Mouse (Mus musculus) stomach, postnatal 0 days (tissue): ENCODE measurements around the gene Fbxw10. TPM values are rescaled to one million over a fixed set of nuclear protein-coding genes. Genes with fewer than 3 reads are reported as not detected.

Experiments
- ATAC-seq: fragments of 200-750 bp; cut with Nextera tagmentation; 2 replicates; pipeline ENCODE4 v1.8.0; 2017; ENCODE audit not compliant: low FRiP score, low TSS enrichment
- DNase-seq: peaks from one replicate; pipeline ENCODE4 v3.0.0-alpha.2; 2016; ENCODE audit warnings: low spot score
- H3K27ac ChIP-seq: fragments of 300-500 bp; sonication (generic); replicated peaks from 2 replicates; pipeline ENCODE4 v1.5.1; 2014; ENCODE audit warnings: mild to moderate bottlenecking, control low read depth
- H3K27me3 ChIP-seq: fragments of 300-500 bp; sonication (generic); 2 replicates; pipeline ENCODE4 v1.6.1; 2014; ENCODE audit warnings: low read length; ENCODE audit not compliant: control insufficient read depth, insufficient read depth
- H3K36me3 ChIP-seq: fragments of 300-500 bp; sonication (generic); 2 replicates; pipeline ENCODE4 v1.6.1; 2014; ENCODE audit warnings: low read length, mixed read lengths; ENCODE audit not compliant: control insufficient read depth, insufficient read depth
- H3K4me1 ChIP-seq: fragments of 300-500 bp; sonication (generic); replicated peaks from 2 replicates; pipeline ENCODE4 v1.6.1; 2014; ENCODE audit warnings: antibody characterized with exemption; ENCODE audit not compliant: control insufficient read depth, insufficient read depth
- H3K4me2 ChIP-seq: fragments of 300-500 bp; sonication (generic); replicated peaks from 2 replicates; pipeline ENCODE4 v1.6.1; 2014; ENCODE audit warnings: low read depth, mild to moderate bottlenecking, control low read depth, moderate library complexity
- H3K4me3 ChIP-seq: fragments of 300-500 bp; sonication (generic); 2 replicates; pipeline ENCODE4 v1.5.1; 2014; ENCODE audit warnings: low read depth, low read length, control low read depth
- H3K9ac ChIP-seq: fragments of 300-500 bp; sonication (generic); 2 replicates; pipeline ENCODE4 v1.6.1; 2014; ENCODE audit warnings: mild to moderate bottlenecking, low read length, control low read depth, mixed read lengths
- H3K9me3 ChIP-seq: fragments of 300-500 bp; sonication (generic); 2 replicates; pipeline ENCODE4 v1.6.1; 2016; ENCODE audit warnings: low read length; ENCODE audit not compliant: control insufficient read depth
- CTCF ChIP-seq: IDR thresholded peaks from 2 replicates; pipeline ENCODE4 v1.5.1; 2016; ENCODE audit warnings: antibody characterized with exemption, low read depth, mild to moderate bottlenecking, moderate library complexity
- EP300 ChIP-seq: optimal IDR thresholded peaks from 2 replicates; pipeline ENCODE3; 2016; ENCODE audit warnings: antibody characterized with exemption
- WGBS: fragments of 180-500 bp; shearing (Covaris S2); extraction: QIAGEN DNeasy Blood & Tissue Kit; methylation state at CpG from one replicate; pipeline ENCODE4 v1.1.7; 2014; 5-methylcytosine and 5-hydroxymethylcytosine counted together
- polyA plus RNA-seq: library from polyadenylated mRNA; unstranded; fragments of >200 nt; fragmentation: Nextera tagmentation; extraction: Ambion mirVana; gene quantifications from 2 replicates; pipeline ENCODE4 v1.2.1, GENCODE M21; 2015

Fbxw10 gene
- polyA plus RNA-seq, 1 experiment from 2014 or later, result 0.47 TPM

DNA sequence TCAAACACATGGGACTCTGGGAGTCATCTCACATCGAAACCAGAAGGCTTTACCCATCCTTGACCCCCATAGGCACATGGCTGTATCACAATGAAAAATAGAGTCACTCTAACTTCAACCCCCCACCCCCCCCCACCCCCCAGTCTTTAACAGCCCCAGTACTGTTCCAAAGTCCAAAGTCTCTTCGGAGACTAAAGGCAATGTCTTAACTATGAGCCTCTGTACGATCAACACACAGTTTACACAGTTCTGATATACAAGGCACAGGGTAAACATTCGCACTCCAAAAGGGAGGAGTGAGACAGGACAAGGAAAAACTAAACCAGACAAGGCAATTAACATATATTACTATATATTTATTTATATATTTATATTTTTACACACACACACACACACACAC is 19.7 kb upstream of the Fbxw10 start:
- TF ChIP-seq CTCF, result no peak
- TF ChIP-seq EP300, result no peak
- Histone ChIP-seq H3K36me3 (peaks cover 10% of the 10 kb centered on the region; the same call in 1 of the 2 replicates), H3K4me1 (peaks cover 9% of the 10 kb centered on the region), H3K27ac (peak overlapping the region; percentile 90; the same call in 1 of the 2 replicates), H3K4me3 (no peak overlapping the region), H3K9me3 (no peaks in the 10 kb centered on the region), H3K27me3 (no peaks in the 10 kb centered on the region), H3K4me2 (no peak overlapping the region), H3K9ac (no peak overlapping the region)
- ATAC-seq (peak; percentile 78), DNase-seq (peak; percentile 38)
- 64% methylated on average over 4 of the region's 4 CpGs for WGBS

- Histone ChIP-seq H3K4me3 (no peak overlapping the region), H3K9me3 (no peaks in the 10 kb centered on the region), H3K36me3 (peaks cover 10% of the 10 kb centered on the region; the same call in 1 of the 2 replicates), H3K27ac (no peak overlapping the region; the same call in 1 of the 2 replicates), H3K4me1 (peaks cover 9% of the 10 kb centered on the region), H3K27me3 (no peaks in the 10 kb centered on the region), H3K9ac (no peak overlapping the region), H3K4me2 (no peak overlapping the region)
- no peak for ATAC-seq
- no peak for DNase-seq
- WGBS, result 81% methylated on average over 3 of the region's 3 CpGs
- TF ChIP-seq EP300 (no peak), CTCF (no peak)
Observed at GRCm38 (mm10) chr11:62827911-62828310, 19.0 kb upstream of the Fbxw10 start.

DNA sequence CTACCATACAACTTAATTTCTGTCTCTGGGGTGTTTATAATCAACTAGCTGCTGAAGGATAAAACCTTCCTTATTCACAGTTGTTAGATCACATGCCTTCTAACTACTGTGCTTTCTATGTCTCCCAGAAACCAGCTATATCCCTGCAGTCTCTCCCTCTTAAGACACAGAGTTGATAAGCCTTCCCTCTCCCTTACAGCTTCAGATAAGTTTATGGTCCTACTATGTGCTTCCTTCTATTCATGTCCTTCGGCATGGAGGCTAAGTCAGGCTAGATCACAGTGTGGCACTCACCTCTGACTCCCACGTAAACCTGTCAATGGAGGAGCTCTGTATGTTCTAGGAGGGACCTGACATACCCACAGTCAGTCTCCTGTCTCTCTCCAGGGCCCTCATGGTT is 16.5 kb upstream of the Fbxw10 start:
- WGBS, result 92% methylated on average over 2 of the region's 2 CpGs

DNA sequence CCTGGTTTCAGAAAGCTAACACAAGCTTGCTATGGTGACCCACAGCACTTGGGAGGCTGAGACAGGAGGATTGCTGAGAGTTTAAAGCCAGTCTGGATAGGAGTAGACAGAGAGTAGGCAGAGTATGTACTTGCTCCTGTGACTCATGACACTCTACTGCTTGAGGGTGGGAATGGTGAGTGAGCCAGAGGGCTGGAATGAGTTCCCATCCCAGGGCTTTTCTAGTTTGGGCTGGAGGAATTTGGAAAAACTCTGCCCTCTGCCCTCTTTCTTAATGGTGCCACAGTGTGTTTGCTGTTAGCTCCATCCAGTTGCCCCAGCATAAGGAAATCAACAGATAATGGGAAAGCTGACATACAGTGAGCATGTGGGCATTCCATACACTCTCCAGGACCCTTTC is 15.0 kb upstream of the Fbxw10 start:
- H3K36me3 ChIP-seq, result peaks cover 20% of the 10 kb centered on the region
- no peak overlapping the region for H3K4me2 ChIP-seq
- TF ChIP-seq EP300, result no peak
- no peak for ATAC-seq
- no peak overlapping the region for H3K9ac ChIP-seq
- no peaks in the 10 kb centered on the region for H3K9me3 ChIP-seq
- no peak overlapping the region for H3K27ac ChIP-seq
- no peaks in the 10 kb centered on the region for H3K27me3 ChIP-seq
- no peaks in the 10 kb centered on the region for H3K4me1 ChIP-seq
- no peak overlapping the region for H3K4me3 ChIP-seq
- DNase-seq, result no peak

More for the DNA sequence above, 16.5 kb upstream of the Fbxw10 start:
- H3K4me3 ChIP-seq, result no peak overlapping the region
- H3K9ac ChIP-seq, result no peak overlapping the region
- ATAC-seq (no peak), DNase-seq (no peak)
- no peak overlapping the region for H3K4me2 ChIP-seq
- no peaks in the 10 kb centered on the region for H3K27me3 ChIP-seq
- H3K4me1 ChIP-seq, result peaks cover 3% of the 10 kb centered on the region
- H3K27ac ChIP-seq, result no peak overlapping the region
- TF ChIP-seq CTCF, result no peak
- no peak for TF ChIP-seq EP300
- H3K36me3 ChIP-seq, result peaks cover 18% of the 10 kb centered on the region
- no peaks in the 10 kb centered on the region for H3K9me3 ChIP-seq

- H3K27ac ChIP-seq, result no peak overlapping the region
- DNase-seq (no peak), ATAC-seq (no peak)
- peaks cover 8% of the 10 kb centered on the region; the same call in 1 of the 2 replicates for H3K36me3 ChIP-seq
- H3K4me1 ChIP-seq, result no peaks in the 10 kb centered on the region
- whole genome bisulfite sequencing, result 83% methylated on average over 5 of the region's 5 CpGs
- no peaks in the 10 kb centered on the region for H3K9me3 ChIP-seq
- no peak overlapping the region for H3K4me3 ChIP-seq
- H3K27me3 ChIP-seq, result no peaks in the 10 kb centered on the region
- TF ChIP-seq EP300 (no peak), CTCF (no peak)
- H3K4me2 ChIP-seq, result no peak overlapping the region
- no peak overlapping the region for H3K9ac ChIP-seq
Observed at GRCm38 (mm10) chr11:62844562-62844961, 2.3 kb upstream of the Fbxw10 start.

GRCm38 (mm10) chr11:62845730-62846129 is 1.1 kb upstream of the Fbxw10 start:
- 64% methylated on average over 3 of the region's 3 CpGs for WGBS
- no peak for TF ChIP-seq EP300
- TF ChIP-seq CTCF, result no peak
- Histone ChIP-seq H3K4me3 (no peak overlapping the region), H3K9me3 (no peaks in the 10 kb centered on the region), H3K4me2 (no peak overlapping the region), H3K36me3 (peaks cover 6% of the 10 kb centered on the region; the same call in 1 of the 2 replicates), H3K4me1 (no peaks in the 10 kb centered on the region), H3K27ac (no peak overlapping the region), H3K27me3 (no peaks in the 10 kb centered on the region), H3K9ac (no peak overlapping the region)
- DNase-seq (no peak), ATAC-seq (peak; percentile 55; the same call in 1 of the 2 replicates)
